Mouse (Mus musculus) E14TG2a.4 (cell line): Measurements from ENCODE around the gene Iffo2.

ENCODE experiments used
- CTCF ChIP-seq: conservative IDR thresholded peaks from 2 replicates; pipeline ENCODE4 v1.5.1; 2014; ENCODE audit warnings: low read length
- NANOG ChIP-seq: IDR thresholded peaks from 2 replicates; pipeline ENCODE4 v1.6.1; 2014; ENCODE audit warnings: borderline replicate concordance, low read length, mixed read lengths

- TF ChIP-seq CTCF, result no peak
- no peak for TF ChIP-seq NANOG
These were observed 92.3 kb downstream of the Iffo2 start, which contains the start of gene Aldh4a1 for GRCm38 (mm10) chr4:139622373-139623282.
